Mouse (Mus musculus): ENCODE data around the gene Gm20824. TPM values are rescaled to one million over a fixed set of nuclear protein-coding genes. Genes with fewer than 3 reads are reported as not detected.
"Not testable (repeated sequence)": the region's sequence is repeated elsewhere in the genome, so short reads cannot be mapped to it uniquely, and the experiment has no call there.

The Gm20824 gene
- total RNA-seq (2021), result not detected
- long read RNA-seq, experiment 1, result 0 reads
- long read RNA-seq, experiment 2, result 0 reads

DNA sequence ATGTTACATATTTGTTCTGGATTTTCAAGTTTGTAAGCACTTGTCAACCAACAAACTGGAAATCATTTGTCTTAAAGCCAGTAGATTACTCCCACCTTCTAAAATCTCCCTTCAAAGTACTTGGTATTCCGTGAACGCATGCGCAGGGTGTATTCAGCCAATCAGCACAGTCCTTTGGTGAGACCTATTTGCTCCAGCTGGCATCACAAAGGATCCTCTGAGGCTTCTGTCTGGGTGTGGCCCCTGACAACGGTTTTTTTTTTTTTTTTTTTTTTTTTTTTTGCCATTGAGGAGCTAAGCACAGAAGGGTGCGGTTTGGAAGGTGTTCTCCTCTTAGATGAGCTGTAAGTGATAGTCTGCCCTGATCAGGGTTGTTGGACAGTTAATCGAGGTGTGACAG lies at the start of gene Gm20824:
Gm20824 (plus strand) TSS at position 301 of the 400 bp plus-strand sequence.
- DNase-seq; intact Hi-C loops (cut with DNase I): not testable (repeated sequence)

Other genes starting within 250 kb of the Gm20824 start
- not detected for gene Gm20825, start 186.4 kb upstream of the Gm20824 start, total RNA-seq (2021)

All from heart, postnatal 14 days (tissue).